Mouse (Mus musculus): ENCODE measurements at regions not wholly inside any gene's neighbourhood (a gene's known extent, or its start where the extent isn't known, plus 50 kb on each side); places are given as distances from the start of the nearest gene placed in this dataset.

DNA sequence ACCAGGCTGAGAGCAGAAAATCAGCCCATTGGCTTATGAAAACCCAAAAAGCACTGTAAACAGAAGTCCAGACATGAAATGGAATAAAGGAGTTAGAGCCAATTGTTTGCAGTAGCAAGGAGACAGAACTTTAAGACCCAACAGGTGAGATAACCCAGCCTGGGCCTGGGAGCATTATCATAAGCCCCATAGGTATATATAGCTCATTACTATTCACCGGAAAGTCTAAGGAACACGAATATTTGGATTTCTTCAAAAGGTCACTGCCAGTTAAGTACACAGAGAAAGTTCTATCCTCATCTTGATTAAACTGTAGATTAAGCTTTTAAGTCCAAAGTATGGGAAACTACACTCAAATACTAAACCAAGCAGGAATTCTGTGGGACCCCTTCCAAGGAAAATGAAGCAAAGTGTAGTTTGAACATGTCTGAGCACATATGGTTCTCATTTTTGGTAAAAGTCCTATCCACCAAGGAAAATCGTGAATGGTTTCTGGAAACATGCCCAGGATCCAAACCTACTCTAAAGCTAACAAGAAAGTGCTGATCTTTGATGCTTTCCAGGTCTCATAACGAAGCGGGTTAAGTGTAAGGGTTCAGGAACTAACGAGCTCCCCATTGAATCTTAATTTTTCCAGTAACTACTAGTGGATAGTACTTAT is 51.5 kb upstream of the Dmac1 start:
- TF ChIP-seq POLR2A (IDR thresholded peaks at IDR 0.05; ENCODE audit: control insufficient read depth, extremely low read depth, insufficient read depth, low read length, poor library complexity) (no peak), CTCF (IDR thresholded peaks at IDR 0.05; ENCODE audit: borderline replicate concordance, control insufficient read depth, extremely low read depth, insufficient read depth, low read length, poor library complexity) (no peak)
